Mouse (Mus musculus): Measurements from ENCODE around the gene Pfn3. TPM values are rescaled to one million over a fixed set of nuclear protein-coding genes. Genes with fewer than 3 reads are reported as not detected.
A peak's percentile ranks its signal among the peaks of the same experiment; 100 is the strongest.
"Not testable (repeated sequence)": the region's sequence is repeated elsewhere in the genome, so short reads cannot be mapped to it uniquely, and the experiment has no call there.

Pfn3 gene
- polyA plus RNA-seq, 1 experiment from 2014 or later: not detected

DNA sequence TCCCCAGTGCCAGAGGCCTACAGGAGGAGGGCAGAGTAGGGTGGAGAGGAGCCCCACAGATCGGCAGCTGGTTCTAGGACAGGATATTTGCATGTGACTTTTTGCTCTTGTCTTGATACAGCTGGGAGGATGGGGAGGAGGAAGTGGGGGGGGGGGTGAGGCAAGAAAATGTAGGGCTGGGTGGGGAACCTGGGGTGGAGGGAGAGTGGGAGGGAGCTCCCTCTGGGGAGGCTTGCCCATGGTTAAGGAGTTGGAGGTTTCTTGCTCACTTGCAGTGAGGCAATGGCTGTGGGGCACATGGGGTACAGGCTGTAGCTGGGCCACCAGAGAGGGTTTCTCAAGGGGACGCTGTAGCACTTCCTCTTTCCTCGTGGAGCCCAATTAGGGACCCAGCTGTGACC, 32.5 kb upstream of the Pfn3 start:
- Histone ChIP-seq H3K4me2 (no peak overlapping the region), H3K27me3 (no peaks in the 10 kb centered on the region), H3K9me3 (no peaks in the 10 kb centered on the region), H3K27ac (no peak overlapping the region), H3K4me3 (no peak overlapping the region), H3K4me1 (peaks cover 29% of the 10 kb centered on the region), H3K36me3 (peaks cover 34% of the 10 kb centered on the region), H3K9ac (no peak overlapping the region)
- ATAC-seq (ENCODE audit: insufficient number of reproducible peaks, low FRiP score, low TSS enrichment, low read depth): no peak
- 39% methylated on average over 3 of the region's 3 CpGs for WGBS

DNA sequence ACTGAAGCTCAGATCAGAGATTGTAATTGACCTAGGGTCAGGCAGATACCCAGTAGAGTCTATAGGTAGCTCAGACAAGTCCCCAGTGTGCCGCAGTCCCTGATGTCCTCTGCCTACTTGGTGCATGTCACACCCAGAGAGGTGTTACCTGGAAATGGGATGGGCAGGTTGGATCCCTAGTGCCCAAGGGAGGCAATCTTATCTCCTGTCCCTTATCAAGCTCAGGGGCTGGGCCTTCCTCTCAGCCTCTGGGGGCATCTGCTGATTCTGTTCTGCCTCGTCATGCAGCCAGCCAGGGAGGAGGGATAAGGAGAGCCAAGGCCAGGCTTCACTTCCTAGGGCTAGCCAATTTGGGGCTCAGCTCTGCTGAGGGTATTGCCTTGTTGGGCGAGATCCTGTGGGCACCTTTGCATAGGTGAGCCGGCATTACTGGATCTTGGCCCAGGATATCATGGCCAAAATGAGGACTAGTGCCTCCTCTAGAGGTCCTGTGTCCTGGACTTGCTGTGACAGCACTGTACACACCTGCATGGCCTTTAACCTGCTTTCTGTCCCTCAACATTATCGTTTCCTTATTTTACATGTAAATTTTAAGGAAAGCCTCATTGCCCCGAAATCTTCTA, 31.6 kb upstream of the Pfn3 start:
- 78% methylated on average over 6 of the region's 6 CpGs for WGBS
- peak overlapping the region; percentile 88 for H3K4me3 ChIP-seq
- peaks cover 26% of the 10 kb centered on the region for H3K4me1 ChIP-seq
- ATAC-seq (ENCODE audit: insufficient number of reproducible peaks, low FRiP score, low TSS enrichment, low read depth): no peak
- no peak overlapping the region for H3K27ac ChIP-seq
- peaks cover 24% of the 10 kb centered on the region for H3K36me3 ChIP-seq
- H3K9ac ChIP-seq: 0 out of 2 replicates have a peak overlapping the region, but pooled peaks have one; percentile 3
- peak overlapping the region; percentile 76 for H3K4me2 ChIP-seq
- H3K9me3 ChIP-seq: no peaks in the 10 kb centered on the region
- no peaks in the 10 kb centered on the region for H3K27me3 ChIP-seq

DNA sequence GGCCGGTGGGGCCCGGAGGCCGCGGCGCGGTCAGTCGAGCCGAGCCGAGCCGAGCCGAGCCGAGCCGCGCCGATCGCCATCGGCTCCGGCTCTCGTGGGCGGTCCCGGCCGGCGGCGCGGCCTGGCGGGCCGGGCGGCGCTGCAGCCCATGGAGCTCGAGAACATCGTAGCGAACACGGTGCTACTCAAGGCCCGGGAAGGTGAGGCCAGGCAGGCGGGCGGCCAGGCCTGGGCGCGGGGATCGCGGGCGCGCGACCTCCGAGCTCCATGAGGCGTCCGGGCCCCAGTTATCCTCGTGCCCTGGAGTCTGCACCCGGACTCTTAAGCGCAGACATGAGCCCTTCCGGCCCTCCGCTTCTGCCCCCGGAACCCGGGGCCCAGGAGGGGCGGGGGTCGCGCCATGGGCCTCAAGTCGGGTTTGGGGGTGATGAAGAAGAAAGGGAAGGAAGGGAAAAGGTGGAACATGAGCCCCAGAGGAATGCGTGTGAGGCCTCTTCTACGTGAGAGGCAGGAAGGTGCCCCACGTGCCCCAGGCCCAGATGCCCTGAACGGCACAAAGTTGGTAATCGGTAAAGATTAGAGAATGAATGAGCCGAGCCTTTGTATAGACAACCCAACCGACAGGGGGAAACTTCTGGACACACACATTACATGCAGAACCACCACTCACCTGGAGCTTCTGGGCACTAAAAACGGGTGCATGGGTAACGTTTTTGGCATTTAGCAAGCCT, 30.5 kb upstream of the Pfn3 start:
- Histone ChIP-seq H3K4me1 (peaks cover 26% of the 10 kb centered on the region), H3K4me2 (peak overlapping the region; percentile 76), H3K9ac (peak overlapping the region; percentile 95), H3K9me3 (no peaks in the 10 kb centered on the region), H3K27ac (peak overlapping the region; percentile 97), H3K4me3 (peak overlapping the region; percentile 88), H3K27me3 (no peaks in the 10 kb centered on the region), H3K36me3 (peaks cover 14% of the 10 kb centered on the region)
- under 1% methylated on average over 55 of the region's 66 CpGs for WGBS
- ATAC-seq (ENCODE audit: insufficient number of reproducible peaks, low FRiP score, low TSS enrichment, low read depth): no peak; the same call in 1 of the 2 replicates

DNA sequence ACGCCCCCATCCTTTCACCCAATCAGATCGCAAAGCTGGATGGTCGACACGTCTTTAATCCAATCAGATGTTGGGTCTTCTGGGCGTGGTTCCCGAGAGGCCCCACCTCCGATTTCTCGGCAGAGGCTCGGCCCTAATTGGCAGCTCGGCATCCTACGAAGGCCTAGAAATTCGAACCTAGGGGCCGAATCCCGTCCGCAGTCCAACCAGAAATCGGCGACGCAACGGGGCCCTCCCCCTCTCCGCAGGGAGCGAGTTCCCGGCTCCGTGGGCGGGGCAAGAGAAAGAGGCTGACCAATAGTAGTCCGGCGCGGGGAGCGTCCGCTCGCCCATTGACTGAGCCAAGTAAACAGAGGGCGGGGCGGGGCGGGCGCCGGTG, 29.9 kb upstream of the Pfn3 start, which contains the start of gene Grk6:
Gene Grk6, plus strand, starts transcription at position 136 of the 379 bp plus-strand sequence.
- Histone ChIP-seq H3K27ac (peak within 1 kb of the TSS; percentile 97), H3K9ac (peak within 1 kb of the TSS; percentile 95), H3K4me2 (peak within 1 kb of the TSS; percentile 76), H3K27me3 (no peaks in the 10 kb centered on the region), H3K36me3 (peaks cover 8% of the 10 kb centered on the region), H3K4me1 (peaks cover 26% of the 10 kb centered on the region), H3K4me3 (peak within 1 kb of the TSS; percentile 88), H3K9me3 (no peaks in the 10 kb centered on the region)
- under 1% methylated on average over 30 of the region's 35 CpGs for WGBS
- peak; percentile 96 for ATAC-seq (ENCODE audit: insufficient number of reproducible peaks, low FRiP score, low TSS enrichment, low read depth)

DNA sequence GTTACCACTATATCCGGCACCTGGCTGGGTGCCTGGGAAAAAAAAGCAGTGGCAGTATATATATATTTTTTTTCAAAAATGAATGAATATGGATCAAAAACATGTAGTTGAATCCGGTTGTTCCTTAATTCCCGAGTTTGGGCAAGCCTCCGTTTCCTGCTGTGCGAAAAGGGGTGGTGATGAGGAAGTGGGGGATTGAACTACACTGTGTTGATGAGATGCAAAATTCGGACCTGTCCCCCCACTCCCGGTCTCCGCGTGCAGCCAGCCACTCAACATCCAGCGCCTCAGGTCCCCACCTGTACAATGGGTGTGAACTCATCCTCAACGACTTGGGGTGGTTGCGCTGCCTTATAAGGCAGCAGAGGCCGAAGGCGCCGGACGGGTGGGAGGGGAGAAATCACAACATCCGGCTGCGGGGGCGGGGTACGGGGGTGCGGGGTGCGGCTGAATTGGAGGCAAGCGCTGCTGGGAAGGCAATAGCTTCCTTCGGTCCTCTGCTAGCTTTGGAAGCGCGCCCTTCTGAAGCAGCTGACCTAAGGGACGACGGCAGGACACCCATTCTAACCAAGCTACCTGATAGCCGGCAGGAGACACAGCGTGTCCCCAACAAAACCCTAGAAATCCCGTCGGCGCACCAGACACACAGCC, 29.4 kb upstream of the Pfn3 start:
- 1% methylated on average over 33 of the region's 33 CpGs for WGBS
- peak overlapping the region; percentile 97 for H3K27ac ChIP-seq
- ATAC-seq (ENCODE audit: insufficient number of reproducible peaks, low FRiP score, low TSS enrichment, low read depth): peak; percentile 77

DNA sequence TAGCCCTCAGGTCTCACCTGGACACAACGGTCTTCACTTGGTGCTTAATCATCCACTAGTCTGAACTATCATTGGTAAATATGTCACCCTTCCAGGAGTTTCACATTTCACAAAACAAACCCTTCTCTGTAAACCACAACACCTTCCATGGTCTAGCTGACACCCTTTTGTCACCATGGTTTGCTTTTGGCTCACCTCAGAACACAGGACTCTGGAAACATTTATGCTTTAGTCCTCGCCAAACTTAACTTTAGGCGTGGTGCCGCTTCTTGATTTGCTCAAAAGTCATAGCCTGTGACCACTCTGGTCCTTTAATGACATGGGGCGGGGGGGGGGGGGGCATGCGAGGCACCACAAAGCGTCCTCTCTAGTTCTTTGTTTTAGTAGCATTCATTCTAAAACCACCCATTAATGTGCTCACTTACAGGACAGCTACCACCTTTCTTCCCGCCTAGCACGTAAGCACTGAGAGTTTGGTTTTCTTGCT, 28.8 kb upstream of the Pfn3 start:
- Histone ChIP-seq H3K36me3 (no peaks in the 10 kb centered on the region), H3K27me3 (no peaks in the 10 kb centered on the region), H3K4me2 (peak overlapping the region; percentile 73), H3K9ac (no peak overlapping the region), H3K9me3 (no peaks in the 10 kb centered on the region), H3K27ac (peak overlapping the region; percentile 97), H3K4me3 (peak overlapping the region; percentile 88), H3K4me1 (peaks cover 26% of the 10 kb centered on the region)
- WGBS: 34% methylated on average over 9 of the region's 9 CpGs
- no peak for ATAC-seq (ENCODE audit: insufficient number of reproducible peaks, low FRiP score, low TSS enrichment, low read depth)

More for the DNA sequence above, 29.4 kb upstream of the Pfn3 start:
- H3K4me1 ChIP-seq: peaks cover 26% of the 10 kb centered on the region
- peaks cover 2% of the 10 kb centered on the region; the same call in 1 of the 2 replicates for H3K36me3 ChIP-seq
- no peaks in the 10 kb centered on the region for H3K9me3 ChIP-seq
- peak overlapping the region; percentile 31 for H3K9ac ChIP-seq
- no peaks in the 10 kb centered on the region for H3K27me3 ChIP-seq
- peak overlapping the region; percentile 88 for H3K4me3 ChIP-seq
- H3K4me2 ChIP-seq: peak overlapping the region; percentile 73

DNA sequence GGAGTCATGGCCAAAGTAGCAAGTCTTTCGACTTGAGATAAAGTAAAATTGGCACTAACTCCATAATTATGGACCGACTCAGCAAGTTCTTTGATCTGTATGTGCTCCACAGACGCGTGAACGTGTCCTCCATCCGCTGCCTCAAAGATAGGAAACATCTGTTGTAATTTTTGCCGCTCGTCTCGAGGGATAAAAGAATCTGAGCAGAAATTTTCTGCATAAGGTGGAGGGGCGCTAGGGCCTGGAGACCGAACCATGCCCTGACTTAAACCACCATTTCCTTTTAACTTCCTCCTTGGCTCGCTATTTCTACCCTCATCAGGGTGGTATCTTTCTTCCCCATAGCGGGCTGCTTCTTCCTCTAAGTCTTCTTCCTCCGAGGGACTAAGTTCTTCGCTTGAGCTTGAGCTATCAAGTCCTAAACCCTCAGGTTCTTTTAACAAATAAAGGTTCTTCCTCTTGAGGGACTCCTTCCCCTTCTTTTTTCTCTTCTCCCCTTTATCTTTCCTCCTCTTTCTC, 22.1 kb upstream of the Pfn3 start:
- not testable (repeated sequence) for H3K36me3 ChIP-seq; H3K27ac ChIP-seq; ATAC-seq (ENCODE audit: insufficient number of reproducible peaks, low FRiP score, low TSS enrichment, low read depth); H3K4me3 ChIP-seq; H3K9me3 ChIP-seq; H3K4me2 ChIP-seq; H3K9ac ChIP-seq; H3K27me3 ChIP-seq; H3K4me1 ChIP-seq
- 72% methylated on average over 15 of the region's 15 CpGs for WGBS

DNA sequence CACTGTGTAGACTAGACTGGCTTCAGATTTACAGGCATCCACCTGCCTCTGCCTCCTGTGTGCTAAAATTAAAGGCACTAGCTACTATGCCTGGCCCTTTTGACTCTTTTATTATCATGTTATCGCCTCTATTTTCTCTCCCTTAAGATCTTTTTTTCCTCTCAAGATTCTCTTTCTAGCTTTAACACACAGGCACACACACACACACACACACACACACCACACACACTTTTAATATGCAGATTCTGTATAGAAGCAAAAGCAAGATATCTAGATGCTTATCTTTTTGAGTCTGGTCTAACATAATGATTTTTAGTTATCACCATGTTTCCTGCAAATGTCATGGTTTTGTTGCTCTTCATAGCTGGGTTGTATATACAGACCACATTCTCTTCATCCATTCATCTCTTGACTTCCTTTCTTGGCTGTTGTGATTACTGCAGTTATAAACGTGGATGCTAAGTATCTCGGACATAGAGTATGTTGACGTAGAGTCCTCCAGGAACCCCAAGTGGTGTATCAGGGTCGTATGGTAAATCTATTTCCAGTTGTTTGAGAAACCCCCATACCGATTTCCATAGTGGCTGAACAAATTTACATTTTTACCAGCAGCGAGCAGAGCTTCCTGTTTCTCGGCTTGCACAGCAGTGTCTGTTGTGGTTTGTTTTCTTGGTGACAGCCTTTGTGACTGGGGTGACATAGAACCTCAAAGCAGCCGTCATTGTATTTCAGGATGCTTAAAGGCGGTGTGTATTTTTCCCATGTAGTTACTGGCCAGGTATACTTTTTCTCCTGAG, 17.1 kb upstream of the Pfn3 start:
- no peak for ATAC-seq (ENCODE audit: insufficient number of reproducible peaks, low FRiP score, low TSS enrichment, low read depth)
- Histone ChIP-seq H3K4me3 (no peak overlapping the region), H3K27ac (no peak overlapping the region), H3K9me3 (no peaks in the 10 kb centered on the region), H3K4me2 (no peak overlapping the region), H3K36me3 (no peaks in the 10 kb centered on the region), H3K9ac (no peak overlapping the region), H3K27me3 (no peaks in the 10 kb centered on the region), H3K4me1 (no peaks in the 10 kb centered on the region)
- WGBS: 71% methylated on average over 10 of the region's 10 CpGs

DNA sequence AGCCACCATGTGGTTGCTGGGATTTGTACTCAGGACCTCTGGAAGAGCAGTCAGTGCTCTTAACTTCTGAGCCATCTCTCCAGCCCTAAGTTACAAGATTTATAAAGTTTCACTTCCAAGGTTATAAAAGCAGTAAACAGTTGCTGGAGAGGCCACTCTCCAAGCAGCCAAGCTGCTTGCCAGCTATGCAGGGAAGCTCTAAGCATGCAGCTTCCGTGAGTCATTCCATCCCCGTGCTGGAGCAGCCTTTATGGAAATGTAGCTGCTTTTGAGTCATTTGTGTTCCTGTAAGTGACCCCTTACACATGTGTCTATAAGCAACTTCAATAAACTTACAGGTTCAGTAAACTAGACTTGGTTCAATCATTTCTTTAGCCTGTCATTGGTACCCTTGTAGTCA, 15.5 kb upstream of the Pfn3 start:
- H3K36me3 ChIP-seq: no peaks in the 10 kb centered on the region
- 64% methylated on average over 2 of the region's 2 CpGs for WGBS
- no peaks in the 10 kb centered on the region for H3K9me3 ChIP-seq
- no peak overlapping the region for H3K27ac ChIP-seq
- H3K4me2 ChIP-seq: no peak overlapping the region
- H3K9ac ChIP-seq: no peak overlapping the region
- no peaks in the 10 kb centered on the region for H3K4me1 ChIP-seq
- no peaks in the 10 kb centered on the region for H3K27me3 ChIP-seq
- no peak overlapping the region for H3K4me3 ChIP-seq
- no peak for ATAC-seq (ENCODE audit: insufficient number of reproducible peaks, low FRiP score, low TSS enrichment, low read depth)

DNA sequence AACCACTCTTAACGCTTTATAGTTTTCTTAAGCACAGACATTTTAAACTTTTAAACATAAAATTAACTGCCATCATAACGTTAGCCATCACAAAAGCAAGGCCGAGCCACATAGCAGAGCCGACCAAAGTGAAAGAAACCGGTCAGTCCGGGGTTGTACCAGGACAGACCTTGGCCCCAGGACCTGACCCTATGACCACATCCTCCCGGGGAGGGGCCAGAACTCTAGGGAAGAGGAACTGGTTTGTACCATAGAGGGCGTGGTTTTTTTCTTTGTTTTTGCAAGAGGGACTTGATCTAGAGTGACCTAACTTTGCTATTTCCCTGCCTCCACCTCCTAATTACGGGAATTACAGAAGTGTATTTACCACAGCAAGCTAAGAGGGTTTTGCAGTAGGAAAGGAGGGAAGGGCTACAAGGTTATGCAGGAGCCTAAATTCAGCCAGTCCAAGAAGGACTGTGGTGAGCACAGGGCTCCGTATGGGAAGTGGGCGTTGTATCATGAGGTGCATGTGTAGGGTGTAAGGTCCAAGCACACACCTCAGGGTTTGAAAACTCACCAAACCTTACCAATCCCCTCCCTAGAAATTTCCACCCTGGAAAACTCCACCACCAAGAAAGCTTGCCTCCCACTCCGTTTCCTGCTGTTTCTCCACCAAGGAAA, 14.3 kb upstream of the Pfn3 start:
- H3K36me3 ChIP-seq: no peaks in the 10 kb centered on the region
- H3K9ac ChIP-seq: no peak overlapping the region
- no peak overlapping the region for H3K27ac ChIP-seq
- WGBS: 57% methylated on average over 12 of the region's 12 CpGs
- no peak overlapping the region for H3K4me2 ChIP-seq
- no peaks in the 10 kb centered on the region for H3K9me3 ChIP-seq
- H3K4me3 ChIP-seq: no peak overlapping the region
- no peak for ATAC-seq (ENCODE audit: insufficient number of reproducible peaks, low FRiP score, low TSS enrichment, low read depth)
- no peaks in the 10 kb centered on the region for H3K4me1 ChIP-seq
- H3K27me3 ChIP-seq: no peaks in the 10 kb centered on the region

DNA sequence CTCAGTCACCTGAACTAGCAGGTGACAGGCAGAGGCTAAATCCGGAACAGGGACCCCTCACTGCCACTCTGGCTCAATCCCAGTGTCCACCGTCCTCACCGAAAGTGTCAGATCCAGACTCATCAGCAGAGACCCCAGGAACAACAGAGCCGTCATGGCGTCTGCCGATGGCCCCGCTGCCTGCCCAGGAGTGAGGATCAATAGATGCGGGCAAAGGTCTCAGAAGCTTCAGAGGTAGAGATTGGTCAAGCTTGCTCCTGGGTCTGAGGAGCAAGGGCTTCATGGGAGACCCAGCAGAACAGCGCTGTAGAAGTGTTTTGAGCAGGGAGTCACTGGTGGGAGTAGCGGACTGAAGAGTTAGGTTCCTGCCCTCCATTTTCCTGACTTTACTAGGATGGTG, 11.6 kb upstream of the Pfn3 start, which contains the start of gene F12:
Gene F12, minus strand, starts transcription at position 181 of the 400 bp plus-strand sequence.
- Histone ChIP-seq H3K27me3 (peaks cover 11% of the 10 kb centered on the region), H3K4me1 (peaks cover under 1% of the 10 kb centered on the region; the same call in 1 of the 2 replicates), H3K27ac (no peak within 1 kb of the TSS), H3K9ac (no peak within 1 kb of the TSS), H3K9me3 (no peaks in the 10 kb centered on the region), H3K36me3 (no peaks in the 10 kb centered on the region), H3K4me3 (no peak within 1 kb of the TSS), H3K4me2 (no peak within 1 kb of the TSS)
- ATAC-seq (ENCODE audit: insufficient number of reproducible peaks, low FRiP score, low TSS enrichment, low read depth): no peak
- 89% methylated on average over 10 of the region's 10 CpGs for WGBS

All from limb, embryonic 15.5 days (tissue).